Mouse (Mus musculus) lung, embryonic 15.5 days (tissue): ENCODE measurements around the gene Mylk3. TPM values are rescaled to one million over a fixed set of nuclear protein-coding genes. Genes with fewer than 3 reads are reported as not detected.

ENCODE experiments used
- ATAC-seq: fragments of 200-750 bp; cut with Nextera tagmentation; 2 replicates; pipeline ENCODE4 v1.8.0; 2017; ENCODE audit warnings: moderate number of reproducible peaks, borderline replicate concordance; ENCODE audit not compliant: low FRiP score, low TSS enrichment; ENCODE audit errors: extremely low read depth
- H3K27ac ChIP-seq: fragments of 300-500 bp; sonication (generic); 2 replicates; pipeline ENCODE4 v1.5.1; 2015; ENCODE audit warnings: moderate library complexity, mild to moderate bottlenecking, inconsistent platforms
- H3K27me3 ChIP-seq: fragments of 300-500 bp; sonication (generic); 2 replicates; pipeline ENCODE4 v1.6.1; 2015; ENCODE audit warnings: inconsistent platforms
- H3K36me3 ChIP-seq: fragments of 300-500 bp; sonication (generic); 2 replicates; pipeline ENCODE4 v1.6.1; 2015; ENCODE audit warnings: inconsistent platforms
- H3K4me1 ChIP-seq: fragments of 300-500 bp; sonication (generic); 2 replicates; pipeline ENCODE4 v1.6.1; 2015; ENCODE audit warnings: inconsistent platforms
- H3K4me2 ChIP-seq: fragments of 300-500 bp; sonication (generic); 2 replicates; pipeline ENCODE4 v1.6.1; 2015; ENCODE audit warnings: inconsistent platforms, mild to moderate bottlenecking, moderate library complexity
- H3K4me3 ChIP-seq: fragments of 300-500 bp; sonication (generic); 2 replicates; pipeline ENCODE4 v1.5.1; 2015; ENCODE audit warnings: mild to moderate bottlenecking, inconsistent platforms
- H3K9ac ChIP-seq: fragments of 300-500 bp; sonication (generic); 2 replicates; pipeline ENCODE4 v1.6.1; 2015; ENCODE audit warnings: inconsistent platforms
- H3K9me3 ChIP-seq: fragments of 300-500 bp; sonication (generic); 2 replicates; pipeline ENCODE4 v1.6.1; 2016; ENCODE audit warnings: inconsistent platforms
- WGBS: fragments of 180-500 bp; shearing (Covaris S2); methylation state at CpG from one replicate; pipeline ENCODE4 v1.1.7; 2015; 5-methylcytosine and 5-hydroxymethylcytosine counted together
- polyA plus RNA-seq: library from polyadenylated mRNA; unstranded; fragments of >200 nt; fragmentation: Nextera tagmentation; extraction: Ambion mirVana; gene quantifications from 2 replicates; pipeline ENCODE4 v1.2.1, GENCODE M21; 2015

Gene Mylk3
- polyA plus RNA-seq, 1 experiment from 2014 or later = 7.3 TPM

DNA sequence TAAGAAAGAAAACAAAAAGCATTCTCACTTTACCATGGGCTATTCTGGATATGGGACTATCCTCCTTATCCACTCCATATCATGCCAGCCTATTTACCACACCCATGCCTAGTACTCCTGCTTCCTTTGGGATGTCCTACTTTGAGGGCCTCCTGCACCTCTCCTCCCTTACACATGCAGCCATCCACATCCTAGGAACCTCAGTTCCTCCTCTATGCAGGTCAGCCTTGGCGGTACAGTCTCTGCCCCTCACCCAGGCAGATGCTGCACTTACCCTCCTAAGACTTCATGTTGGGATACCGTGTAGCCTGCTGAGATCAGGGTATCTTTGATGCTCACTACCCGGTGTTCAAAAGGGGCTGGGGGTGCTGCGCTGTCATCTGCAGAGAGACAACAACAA is 32.9 kb downstream of the Mylk3 start:
- Histone ChIP-seq H3K4me2 (no peak overlapping the region), H3K36me3 (no peaks in the 10 kb centered on the region), H3K9me3 (no peaks in the 10 kb centered on the region), H3K4me3 (no peak overlapping the region), H3K27ac (no peak overlapping the region), H3K4me1 (no peaks in the 10 kb centered on the region), H3K27me3 (no peaks in the 10 kb centered on the region), H3K9ac (no peak overlapping the region)
- no peak for ATAC-seq
- WGBS = 77% methylated on average over 4 of the region's 4 CpGs

DNA sequence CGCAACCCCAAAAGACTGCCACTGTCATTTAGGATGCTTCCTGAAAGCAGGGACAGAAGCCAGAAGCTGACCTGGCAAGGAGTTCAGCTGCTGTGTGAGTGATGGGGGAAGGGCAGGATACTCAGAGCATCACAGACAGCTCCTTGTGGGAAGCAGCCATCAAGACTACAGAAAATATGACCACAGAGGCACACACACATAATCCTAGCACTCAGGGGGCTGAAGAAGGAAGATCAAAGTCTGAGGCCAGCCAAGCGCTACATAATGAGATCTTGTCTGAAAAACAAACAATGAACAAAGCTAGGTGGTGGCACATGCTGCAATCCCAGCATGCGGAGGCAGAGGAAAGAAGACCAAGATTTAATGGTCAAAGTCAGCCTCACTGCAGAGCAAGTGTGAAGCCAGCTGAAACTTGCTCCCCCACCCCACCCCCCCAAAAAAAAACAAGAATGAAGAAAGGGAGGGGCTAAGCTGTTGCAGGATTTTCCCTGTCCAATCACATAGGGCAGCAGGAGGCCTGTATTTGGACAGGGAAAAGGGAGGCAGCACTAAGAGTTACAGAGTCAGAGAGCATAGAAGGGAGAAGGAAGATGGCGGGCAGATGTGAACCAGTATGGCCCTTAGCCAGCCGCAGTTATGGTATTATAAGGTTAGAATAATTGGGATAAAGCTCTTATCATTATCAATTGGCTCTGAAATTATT is 46.1 kb downstream of the Mylk3 start:
- no peak overlapping the region for H3K4me2 ChIP-seq
- WGBS = 57% methylated on average over 5 of the region's 5 CpGs
- H3K27me3 ChIP-seq = no peaks in the 10 kb centered on the region
- H3K9ac ChIP-seq = no peak overlapping the region
- no peak overlapping the region for H3K27ac ChIP-seq
- no peak overlapping the region for H3K4me3 ChIP-seq
- ATAC-seq = no peak
- H3K4me1 ChIP-seq = no peaks in the 10 kb centered on the region
- no peaks in the 10 kb centered on the region for H3K36me3 ChIP-seq
- no peaks in the 10 kb centered on the region for H3K9me3 ChIP-seq

DNA sequence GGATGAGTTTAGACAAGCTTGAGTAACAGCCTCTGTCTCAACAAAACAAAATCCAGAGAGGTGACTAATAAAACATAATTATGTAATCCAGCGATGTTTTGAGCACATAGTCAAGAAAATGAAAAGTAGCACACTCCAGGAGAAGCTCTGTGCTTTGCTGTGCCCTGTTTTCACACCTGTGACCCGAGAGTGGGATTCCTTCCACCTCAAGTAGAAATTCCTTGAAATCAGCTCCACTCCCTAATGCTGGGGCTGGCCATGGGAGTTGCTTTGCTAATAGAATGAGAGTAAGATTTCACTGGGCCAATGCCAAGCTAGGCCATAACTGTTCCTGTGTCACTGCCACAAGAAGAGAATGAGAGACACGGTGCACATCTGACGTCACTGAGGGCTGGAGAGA is 48.5 kb downstream of the Mylk3 start:
- no peak overlapping the region for H3K4me3 ChIP-seq
- H3K9ac ChIP-seq = no peak overlapping the region
- H3K9me3 ChIP-seq = no peaks in the 10 kb centered on the region
- no peaks in the 10 kb centered on the region for H3K4me1 ChIP-seq
- no peak for ATAC-seq
- no peak overlapping the region for H3K4me2 ChIP-seq
- WGBS = 54% methylated on average over 4 of the region's 4 CpGs
- H3K27ac ChIP-seq = no peak overlapping the region
- no peaks in the 10 kb centered on the region for H3K27me3 ChIP-seq
- no peaks in the 10 kb centered on the region for H3K36me3 ChIP-seq

DNA sequence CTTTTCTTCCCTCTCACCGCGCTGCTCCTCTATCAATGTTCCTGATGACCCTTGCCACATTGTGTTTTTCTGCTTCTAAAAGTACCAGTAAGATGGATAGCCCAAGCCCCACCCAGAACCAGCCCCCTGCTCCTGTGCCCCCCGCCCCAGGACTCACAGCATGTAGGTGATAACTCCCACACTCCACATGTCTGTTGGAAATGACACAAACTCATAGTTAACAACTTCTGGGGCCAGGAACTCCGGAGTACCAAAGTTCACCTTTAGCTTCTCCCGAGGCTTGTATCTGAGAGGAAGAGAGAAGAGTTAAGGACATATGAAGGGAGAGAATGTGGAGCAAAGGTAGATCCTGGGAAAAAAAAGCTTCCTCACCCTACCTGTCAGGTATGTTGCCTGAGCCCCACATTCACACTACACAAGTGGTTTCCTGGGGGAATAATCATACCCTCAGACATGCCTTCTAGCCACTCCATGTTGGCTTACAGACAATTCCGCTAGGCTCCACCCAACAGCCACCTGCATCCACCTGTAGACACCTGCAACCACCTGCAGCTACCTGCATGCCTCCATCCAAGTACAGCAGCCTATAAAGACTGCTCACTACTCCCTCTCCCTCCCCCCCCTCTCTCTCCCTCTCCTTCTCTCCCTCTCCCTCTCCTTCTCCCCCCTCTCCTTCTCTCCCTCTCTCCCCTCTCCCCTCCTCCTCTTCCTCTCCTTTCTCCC is 49.8 kb downstream of the Mylk3 start:
- ATAC-seq = no peak
- Histone ChIP-seq H3K4me1 (no peaks in the 10 kb centered on the region), H3K27ac (no peak overlapping the region)

DNA sequence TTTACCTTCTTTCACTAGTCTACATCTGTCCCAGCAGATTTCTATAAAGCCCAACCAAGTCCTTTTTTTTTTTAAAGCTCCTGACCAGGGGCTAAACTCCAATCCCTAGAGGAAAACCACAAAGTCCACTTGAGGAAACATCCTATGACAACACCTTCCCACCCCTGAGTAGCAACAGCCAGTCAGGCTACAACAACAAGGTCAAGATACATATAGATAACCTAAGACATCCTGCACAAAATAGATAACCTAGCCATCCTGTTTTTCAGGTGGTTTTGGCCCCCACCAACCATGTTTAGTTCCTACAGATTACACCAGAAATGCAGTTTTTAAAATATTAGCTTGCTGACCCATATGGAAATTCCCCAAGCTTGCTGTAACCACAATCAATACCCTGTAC is 51.0 kb downstream of the Mylk3 start:
- Histone ChIP-seq H3K9ac (no peak overlapping the region), H3K9me3 (no peaks in the 10 kb centered on the region), H3K4me2 (no peak overlapping the region), H3K4me3 (no peak overlapping the region), H3K27ac (no peak overlapping the region), H3K4me1 (no peaks in the 10 kb centered on the region), H3K27me3 (no peaks in the 10 kb centered on the region), H3K36me3 (no peaks in the 10 kb centered on the region)
- no peak for ATAC-seq

More for the DNA sequence above, 49.8 kb downstream of the Mylk3 start:
- 66% methylated on average over 6 of the region's 6 CpGs for WGBS
- no peaks in the 10 kb centered on the region for H3K9me3 ChIP-seq
- H3K27me3 ChIP-seq = no peaks in the 10 kb centered on the region
- no peak overlapping the region for H3K9ac ChIP-seq
- no peaks in the 10 kb centered on the region for H3K36me3 ChIP-seq
- no peak overlapping the region for H3K4me2 ChIP-seq
- no peak overlapping the region for H3K4me3 ChIP-seq

DNA sequence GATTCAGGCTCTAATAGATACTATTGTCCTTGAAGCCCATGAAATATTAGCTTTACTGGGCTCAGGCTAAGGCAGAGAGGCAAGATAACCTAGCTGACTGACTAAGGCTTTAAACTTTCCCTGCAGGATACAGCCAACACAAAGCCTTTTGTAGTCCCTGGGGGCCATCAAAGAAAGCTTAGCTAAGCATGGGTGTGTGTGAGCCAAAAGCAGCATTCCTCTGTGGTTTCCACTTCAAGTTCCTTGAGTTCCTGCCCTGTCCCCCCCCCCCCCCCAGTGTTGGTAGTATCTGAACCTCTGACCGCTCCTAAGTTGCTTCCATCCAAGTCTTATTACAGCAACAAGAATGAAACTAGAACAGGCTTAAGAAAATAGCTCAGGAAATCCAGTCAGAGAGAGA is 56.6 kb downstream of the Mylk3 start:
- no peak for ATAC-seq

DNA sequence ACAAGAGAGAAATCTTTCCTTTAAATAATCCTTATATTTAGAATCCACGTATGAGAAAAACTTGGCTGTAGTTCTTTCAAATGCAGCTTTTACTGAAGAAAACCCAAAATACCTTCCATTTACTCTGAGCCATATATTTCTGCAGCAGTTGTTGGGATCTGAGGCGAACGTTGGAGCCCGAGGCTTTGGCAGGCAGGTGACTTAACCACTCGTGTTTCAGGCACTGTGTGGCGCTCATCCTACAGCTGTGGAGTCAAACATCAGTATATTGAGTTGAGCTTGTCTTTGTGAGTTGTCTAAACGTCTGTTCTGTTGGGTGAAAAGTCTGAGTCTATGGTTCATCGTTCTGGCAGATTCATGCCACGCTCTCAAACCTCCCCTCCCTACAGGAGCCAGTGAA is 59.1 kb downstream of the Mylk3 start:
- H3K4me2 ChIP-seq = no peak overlapping the region
- no peak overlapping the region for H3K9ac ChIP-seq
- 69% methylated on average over 9 of the region's 9 CpGs for WGBS
- no peaks in the 10 kb centered on the region for H3K9me3 ChIP-seq
- no peak overlapping the region for H3K27ac ChIP-seq
- H3K4me3 ChIP-seq = no peak overlapping the region
- no peaks in the 10 kb centered on the region for H3K27me3 ChIP-seq
- H3K4me1 ChIP-seq = no peaks in the 10 kb centered on the region
- no peak for ATAC-seq
- H3K36me3 ChIP-seq = no peaks in the 10 kb centered on the region

More for the DNA sequence above, 56.6 kb downstream of the Mylk3 start:
- H3K9ac ChIP-seq = no peak overlapping the region
- WGBS = 57% methylated on average over 1 of the region's 1 CpGs
- no peaks in the 10 kb centered on the region for H3K4me1 ChIP-seq
- H3K4me3 ChIP-seq = no peak overlapping the region
- no peaks in the 10 kb centered on the region for H3K9me3 ChIP-seq
- no peak overlapping the region for H3K27ac ChIP-seq
- no peaks in the 10 kb centered on the region for H3K27me3 ChIP-seq
- H3K36me3 ChIP-seq = no peaks in the 10 kb centered on the region
- H3K4me2 ChIP-seq = no peak overlapping the region

DNA sequence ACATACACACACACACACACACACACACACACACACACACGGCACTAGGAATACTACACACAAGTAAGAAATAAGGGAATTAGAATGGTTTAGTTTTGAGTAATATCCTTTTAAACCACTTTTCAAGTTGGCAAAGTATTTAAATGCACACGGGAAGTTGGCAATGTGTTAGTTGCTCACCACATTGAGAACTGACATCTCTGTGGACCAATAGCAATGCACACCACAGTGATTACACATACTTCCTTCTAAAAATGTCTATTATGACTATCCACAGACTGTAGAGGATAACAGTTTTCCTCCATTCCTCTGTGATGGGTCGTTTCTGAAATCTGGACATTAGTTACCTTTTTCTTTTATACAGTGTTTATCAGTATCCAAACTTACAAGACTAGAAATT is 63.1 kb downstream of the Mylk3 start:
- Histone ChIP-seq H3K36me3 (no peaks in the 10 kb centered on the region), H3K27me3 (no peaks in the 10 kb centered on the region), H3K4me3 (no peak overlapping the region), H3K4me2 (no peak overlapping the region), H3K27ac (no peak overlapping the region), H3K9ac (no peak overlapping the region), H3K9me3 (no peaks in the 10 kb centered on the region), H3K4me1 (no peaks in the 10 kb centered on the region)
- ATAC-seq = no peak
- WGBS = 75% methylated on average over 3 of the region's 3 CpGs

DNA sequence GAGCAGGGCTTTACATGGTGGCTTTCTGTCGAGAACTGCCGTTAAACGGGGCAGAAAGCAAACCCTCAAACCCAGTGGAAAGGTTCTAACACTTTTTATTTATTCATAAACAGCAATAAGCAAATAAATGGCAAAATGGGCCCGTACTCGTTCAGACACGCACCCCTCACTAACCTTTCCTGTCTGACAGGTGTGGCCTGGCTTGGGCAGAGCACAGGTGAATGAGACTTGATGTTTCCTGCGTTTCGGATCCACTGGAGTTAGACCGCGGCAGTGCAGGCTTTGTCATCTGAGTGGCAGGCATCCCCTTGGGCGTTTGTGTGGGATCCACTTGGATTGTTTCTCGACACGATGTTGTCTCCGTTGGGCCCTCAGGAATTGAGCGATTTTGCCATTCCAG is 64.2 kb downstream of the Mylk3 start:
- H3K4me2 ChIP-seq = no peak overlapping the region
- WGBS = 78% methylated on average over 15 of the region's 15 CpGs
- no peak for ATAC-seq
- no peaks in the 10 kb centered on the region for H3K27me3 ChIP-seq
- no peak overlapping the region for H3K4me3 ChIP-seq
- no peak overlapping the region for H3K27ac ChIP-seq
- no peak overlapping the region for H3K9ac ChIP-seq
- H3K9me3 ChIP-seq = no peaks in the 10 kb centered on the region
- H3K36me3 ChIP-seq = no peaks in the 10 kb centered on the region
- H3K4me1 ChIP-seq = no peaks in the 10 kb centered on the region

DNA sequence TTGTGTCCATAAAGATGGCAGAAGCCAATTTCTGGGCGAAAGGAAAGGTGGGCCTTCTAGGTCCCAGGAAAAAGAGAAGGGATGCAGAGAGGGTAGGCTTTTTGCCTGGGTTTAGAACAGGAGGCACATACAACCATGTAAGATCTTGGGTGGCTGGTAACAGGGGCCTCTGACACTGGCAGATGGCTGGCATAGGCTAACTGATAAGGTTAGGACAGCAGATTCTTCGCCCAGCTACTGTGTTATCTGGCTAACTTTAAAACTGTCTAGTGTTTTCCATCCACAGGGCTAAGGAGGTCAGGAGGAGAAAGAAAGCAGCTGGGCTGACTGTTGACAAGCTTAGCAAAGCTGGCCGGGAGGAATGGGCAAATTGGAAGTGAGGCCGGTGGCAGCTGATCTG is 67.6 kb downstream of the Mylk3 start:
- Histone ChIP-seq H3K4me2 (no peak overlapping the region), H3K27me3 (no peaks in the 10 kb centered on the region), H3K9ac (no peak overlapping the region), H3K27ac (no peak overlapping the region), H3K36me3 (no peaks in the 10 kb centered on the region), H3K4me1 (no peaks in the 10 kb centered on the region), H3K9me3 (no peaks in the 10 kb centered on the region), H3K4me3 (no peak overlapping the region)
- 90% methylated on average over 4 of the region's 4 CpGs for WGBS
- ATAC-seq = no peak; the same call in 1 of the 2 replicates

DNA sequence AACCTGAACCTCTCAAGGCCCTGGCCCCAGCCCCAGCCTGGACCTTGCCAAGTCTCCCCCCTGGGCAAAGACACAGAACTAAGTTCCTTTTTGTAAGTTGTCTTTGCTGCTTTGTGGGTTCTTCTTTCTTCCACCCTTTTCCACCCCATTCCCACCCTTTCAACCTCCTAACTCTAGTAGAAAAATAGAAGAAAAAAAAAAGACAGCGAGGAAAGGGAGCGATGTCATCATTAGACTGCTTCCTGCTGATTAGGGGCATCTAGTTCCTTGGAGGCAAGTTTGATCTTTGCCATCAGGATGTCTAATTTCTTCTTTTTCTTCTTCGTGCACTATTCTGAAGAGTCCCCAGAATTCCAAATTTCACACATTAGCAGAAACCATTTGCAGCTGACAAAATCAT is 73.1 kb downstream of the Mylk3 start:
- Histone ChIP-seq H3K36me3 (peaks cover 12% of the 10 kb centered on the region), H3K27ac (no peak overlapping the region), H3K27me3 (no peaks in the 10 kb centered on the region), H3K4me2 (no peak overlapping the region), H3K9me3 (no peaks in the 10 kb centered on the region), H3K4me3 (no peak overlapping the region), H3K4me1 (no peaks in the 10 kb centered on the region), H3K9ac (no peak overlapping the region)
- no peak for ATAC-seq
- 82% methylated on average over 3 of the region's 3 CpGs for WGBS

DNA sequence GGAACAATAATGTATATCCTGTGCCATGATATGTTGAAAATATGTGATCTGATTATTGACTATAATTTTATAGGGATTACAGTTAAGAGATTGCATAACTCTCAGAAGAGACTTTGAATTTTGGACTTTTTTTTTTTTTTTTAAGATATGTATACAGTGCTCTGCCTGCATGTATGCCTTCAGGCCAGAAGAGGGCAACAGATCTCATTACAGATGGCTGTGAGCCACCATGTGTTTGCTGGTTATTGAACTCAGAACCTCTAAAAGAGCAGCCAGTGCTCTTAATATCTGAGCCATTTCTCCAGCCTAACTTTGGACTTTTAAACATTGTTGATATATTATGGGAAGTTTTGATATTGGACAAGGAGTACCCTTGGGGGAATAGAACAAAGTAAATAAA is 74.4 kb downstream of the Mylk3 start:
- no peak overlapping the region for H3K9ac ChIP-seq
- no peaks in the 10 kb centered on the region for H3K9me3 ChIP-seq
- no peaks in the 10 kb centered on the region for H3K4me1 ChIP-seq
- no peak overlapping the region for H3K4me2 ChIP-seq
- H3K27me3 ChIP-seq = no peaks in the 10 kb centered on the region
- no peak overlapping the region for H3K4me3 ChIP-seq
- ATAC-seq = no peak
- H3K27ac ChIP-seq = no peak overlapping the region
- peaks cover 22% of the 10 kb centered on the region for H3K36me3 ChIP-seq
